Mouse (Mus musculus): ENCODE results near the gene Ccdc186. TPM values are rescaled to one million over a fixed set of nuclear protein-coding genes. Genes with fewer than 3 reads are reported as not detected.

Gene Ccdc186
- 10 to 100 TPM; 55.1 to 66.5 TPM for total RNA-seq (2021)
- long read RNA-seq, experiment 1, full-length matches to known transcripts, result 14 of 23 reads
- long read RNA-seq, experiment 1, partial matches to known transcripts, result 3 of 23 reads
- long read RNA-seq, experiment 1, other reads (novel, unspliced or antisense), result 6 of 23 reads
- long read RNA-seq, experiment 2, full-length matches to known transcripts, result 4 of 16 reads
- long read RNA-seq, experiment 2, partial matches to known transcripts, result 6 of 16 reads
- long read RNA-seq, experiment 2, other reads (novel, unspliced or antisense), result 6 of 16 reads

DNA sequence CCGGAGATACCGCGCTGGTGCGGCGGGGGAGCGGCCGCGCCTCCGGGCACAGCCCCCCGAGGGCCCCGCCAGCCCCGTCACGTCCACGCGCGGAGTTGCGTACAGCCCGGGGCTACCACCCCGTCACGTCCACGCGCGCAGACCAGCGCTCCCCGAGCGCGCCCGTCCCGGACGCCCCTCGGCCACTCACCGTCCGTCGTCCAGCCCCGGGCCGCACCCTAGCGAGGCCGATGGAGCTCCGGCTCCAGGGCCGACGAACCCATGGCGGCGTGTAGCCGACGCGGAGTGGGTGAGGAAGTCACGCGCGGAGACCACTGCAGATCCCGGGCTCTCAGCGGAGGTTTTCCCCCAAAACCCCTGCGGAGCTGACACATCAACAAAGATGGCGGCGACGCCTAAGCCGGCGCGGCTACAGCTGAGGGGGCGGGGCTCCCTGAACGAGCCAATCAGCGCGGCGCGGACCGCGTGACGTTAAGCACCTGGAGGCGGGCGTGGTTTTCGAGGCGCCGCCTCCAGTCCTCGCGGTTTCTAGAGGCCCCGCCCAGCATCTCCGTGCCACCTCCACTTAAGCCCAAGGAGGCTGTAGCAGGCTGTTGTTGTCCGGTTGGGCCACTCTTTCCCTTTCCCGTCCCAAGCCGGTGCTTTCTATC, at the start of gene Ccdc186:
Ccdc186 (minus strand) TSS at position 393 of the 650 bp plus-strand sequence.
- peak within 1 kb of the TSS; percentile 89 for H3K4me3 ChIP-seq
- no peak for TF ChIP-seq CTCF (IDR thresholded peaks at IDR 0.05)
- intact Hi-C loops (cut with DNase I), result loop anchor here (5.0 kb wide), 1 partner anchor 85 kb away; no protein-coding TSS in a partner anchor
- H3K27ac ChIP-seq, result peak within 1 kb of the TSS; percentile 95
- DNase-seq (ENCODE audit: extremely low spot score in 1 of 2, low spot score in 2 of 2), result peak; percentile 96 to 98

DNA sequence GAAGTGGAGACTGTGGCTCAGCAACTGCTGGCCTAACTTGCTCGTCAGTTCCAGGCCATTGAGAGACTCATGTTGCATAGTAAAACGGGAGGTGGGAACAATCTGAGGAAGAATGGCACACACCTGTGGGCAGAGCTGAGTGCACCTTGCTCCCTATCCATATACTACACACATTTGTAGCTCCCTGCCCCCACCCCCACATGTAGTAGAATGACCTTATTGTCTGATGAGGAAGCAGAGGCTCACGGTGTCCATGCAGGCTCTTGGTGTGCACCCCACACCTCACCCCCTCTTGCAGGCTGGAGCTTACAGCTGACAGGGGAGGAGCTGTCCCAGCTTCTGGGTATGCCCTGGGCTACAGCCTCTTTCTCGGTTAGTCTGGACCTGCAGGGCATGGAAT, 45.7 kb upstream of the Ccdc186 start:
- TF ChIP-seq CTCF (IDR thresholded peaks at IDR 0.05), result no peak
- no peak overlapping the region for H3K4me3 ChIP-seq
- no peak for DNase-seq (ENCODE audit: extremely low spot score in 1 of 2, low spot score in 2 of 2)
- no peak overlapping the region for H3K27ac ChIP-seq
- intact Hi-C loops (cut with DNase I), result no loop called here

DNA sequence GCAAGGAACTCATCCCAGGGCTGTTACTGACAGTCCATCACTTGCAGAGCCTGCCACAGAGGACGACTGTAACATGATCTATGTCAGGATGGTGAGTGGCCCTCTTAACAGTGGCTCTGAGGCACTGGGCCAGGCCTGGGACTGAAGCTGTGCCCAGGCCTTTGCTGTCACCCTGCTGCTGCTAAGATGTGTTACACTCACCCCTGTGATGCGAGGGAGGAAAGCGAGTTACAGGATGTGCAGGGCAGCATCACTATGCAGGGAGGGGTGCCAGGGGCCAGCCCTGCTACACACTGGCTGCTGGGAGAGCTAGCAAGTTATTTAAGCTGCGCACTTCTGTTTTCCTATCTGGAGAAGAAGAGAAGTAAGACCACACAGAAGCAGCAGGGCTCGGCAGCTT, 34.5 kb upstream of the Ccdc186 start:
- Histone ChIP-seq H3K27ac (no peak overlapping the region), H3K4me3 (no peak overlapping the region)
- DNase-seq (ENCODE audit: extremely low spot score in 1 of 2, low spot score in 2 of 2), result no peak
- TF ChIP-seq CTCF (IDR thresholded peaks at IDR 0.05), result no peak
- intact Hi-C loops (cut with DNase I), result no loop called here

DNA sequence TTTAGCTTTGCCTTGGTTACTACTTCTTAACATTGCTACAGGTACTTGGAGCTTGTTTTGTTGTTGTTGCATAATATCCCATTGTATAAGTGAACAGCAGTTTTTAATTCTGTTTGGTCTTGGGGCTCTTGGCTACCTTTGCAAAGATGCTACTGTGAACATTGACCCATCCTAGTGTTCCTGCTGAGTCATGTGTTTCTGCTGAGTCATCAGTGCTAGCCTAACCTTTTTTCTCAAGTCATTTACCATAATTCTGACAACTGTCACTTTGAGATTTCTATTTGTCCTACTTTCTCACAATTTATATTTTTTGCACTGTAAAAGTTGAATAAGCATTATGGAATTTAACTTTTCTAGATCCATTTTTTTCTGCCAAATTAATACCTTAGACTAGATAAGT, 30.6 kb upstream of the Ccdc186 start:
- intact Hi-C loops (cut with DNase I), result no loop called here
- TF ChIP-seq CTCF (IDR thresholded peaks at IDR 0.05), result no peak
- no peak overlapping the region for H3K4me3 ChIP-seq
- no peak overlapping the region for H3K27ac ChIP-seq
- DNase-seq (ENCODE audit: extremely low spot score in 1 of 2, low spot score in 2 of 2), result no peak

DNA sequence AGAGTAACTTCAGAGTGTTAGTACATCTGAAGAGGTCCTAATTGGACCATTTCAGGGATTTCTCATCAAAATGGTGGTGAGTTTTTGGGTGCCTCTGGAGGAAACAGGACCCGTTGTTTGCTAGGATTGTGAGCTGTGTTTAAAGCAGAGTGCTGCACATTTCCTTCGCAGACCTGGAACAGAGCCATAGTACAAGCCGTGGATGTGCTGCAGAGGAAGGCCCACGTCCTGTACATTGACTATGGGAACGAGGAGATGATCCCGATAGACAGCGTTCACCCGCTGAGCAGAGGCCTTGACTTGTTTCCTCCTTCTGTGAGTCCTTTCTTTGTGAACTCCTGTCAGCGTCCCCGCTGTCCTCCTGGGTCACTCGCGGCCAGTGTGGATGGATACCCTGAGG, 21.0 kb upstream of the Ccdc186 start:
- no peak for DNase-seq (ENCODE audit: extremely low spot score in 1 of 2, low spot score in 2 of 2)
- H3K4me3 ChIP-seq, result no peak overlapping the region
- no peak for TF ChIP-seq CTCF (IDR thresholded peaks at IDR 0.05)
- intact Hi-C loops (cut with DNase I), result no loop called here
- no peak overlapping the region for H3K27ac ChIP-seq

DNA sequence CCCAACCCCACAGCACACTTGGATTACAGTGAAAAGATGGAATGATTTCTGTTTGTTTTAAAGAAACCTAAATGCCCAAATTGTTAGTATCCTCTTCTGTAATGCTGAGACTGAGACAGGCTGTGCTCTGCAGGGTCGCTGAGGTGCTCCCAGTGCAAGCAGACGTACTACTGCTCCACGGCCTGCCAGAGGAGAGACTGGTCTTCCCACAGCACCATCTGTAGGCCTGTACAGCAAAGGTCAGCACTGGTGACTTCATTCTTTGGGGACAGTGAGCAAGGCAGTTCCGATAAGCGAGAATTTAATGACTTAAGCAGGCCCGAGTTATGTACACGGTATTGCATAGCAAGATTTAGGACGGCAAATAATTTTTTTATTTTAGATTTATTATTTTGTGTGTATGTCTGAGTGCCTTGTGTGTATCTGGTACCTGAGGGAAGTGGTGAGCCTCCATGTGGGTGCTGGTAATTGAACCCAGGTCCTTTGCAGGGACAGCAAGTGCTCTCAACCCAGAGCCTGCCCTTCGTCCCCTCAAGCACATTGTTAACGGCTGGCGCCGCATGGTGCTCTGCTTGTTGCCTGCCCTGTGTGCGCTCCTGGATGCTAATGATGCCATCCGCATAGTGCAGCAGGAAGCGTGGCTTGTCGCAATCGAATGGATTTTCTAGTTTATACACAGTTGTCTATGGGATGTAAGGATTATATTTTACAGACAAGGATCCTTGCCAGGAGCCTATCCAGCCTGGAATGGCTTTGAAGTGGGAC, 17.1 kb upstream of the Ccdc186 start:
- intact Hi-C loops (cut with DNase I), result no loop called here
- no peak overlapping the region for H3K4me3 ChIP-seq
- DNase-seq (ENCODE audit: extremely low spot score in 1 of 2, low spot score in 2 of 2), result no peak
- H3K27ac ChIP-seq, result no peak overlapping the region
- no peak; the same call in 1 of the 2 replicates for TF ChIP-seq CTCF (IDR thresholded peaks at IDR 0.05)

DNA sequence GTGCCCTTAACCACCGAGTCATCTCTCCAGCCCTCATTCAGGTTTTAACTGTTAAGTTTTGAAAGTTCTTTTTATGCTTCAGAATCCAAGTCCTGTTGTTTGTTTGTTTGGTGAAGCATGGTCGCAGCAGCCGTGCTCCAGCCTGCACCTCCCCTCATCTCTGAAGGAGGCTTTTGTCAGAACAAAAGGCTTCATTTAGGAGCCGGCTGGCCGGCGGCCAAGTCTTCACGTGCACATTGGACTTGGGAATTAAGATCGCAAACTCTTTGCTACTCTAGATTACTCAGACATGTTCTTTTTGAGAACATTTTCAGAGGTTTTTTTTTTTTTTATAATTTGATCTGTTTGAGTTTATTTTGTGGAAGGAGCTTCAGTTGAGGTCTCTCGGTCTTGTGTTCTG, 13.3 kb upstream of the Ccdc186 start:
- Histone ChIP-seq H3K27ac (no peak overlapping the region), H3K4me3 (no peak overlapping the region)
- TF ChIP-seq CTCF (IDR thresholded peaks at IDR 0.05), result no peak
- intact Hi-C loops (cut with DNase I), result no loop called here
- DNase-seq (ENCODE audit: extremely low spot score in 1 of 2, low spot score in 2 of 2), result no peak

DNA sequence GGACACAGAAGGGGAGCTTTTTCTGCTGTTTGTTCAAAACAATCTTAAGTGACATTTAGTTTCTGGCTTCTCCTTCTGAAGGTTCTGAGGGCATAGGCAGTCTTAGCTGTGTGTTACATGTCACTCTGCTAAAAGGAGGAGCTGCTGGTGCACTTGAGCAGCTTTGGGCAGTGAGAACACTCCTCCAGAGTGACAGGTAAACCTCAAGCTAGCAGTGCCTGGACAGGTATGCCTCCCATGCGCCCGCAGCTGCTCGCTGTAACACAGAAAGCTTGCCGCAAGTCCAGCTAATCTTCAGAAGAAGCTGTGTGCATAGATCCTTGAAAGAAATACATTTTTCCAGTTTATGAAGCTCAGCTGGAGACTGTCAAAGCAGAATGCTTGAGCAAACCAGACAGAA, 8.2 kb upstream of the Ccdc186 start:
- H3K4me3 ChIP-seq, result no peak overlapping the region
- intact Hi-C loops (cut with DNase I), result no loop called here
- no peak overlapping the region for H3K27ac ChIP-seq
- TF ChIP-seq CTCF (IDR thresholded peaks at IDR 0.05), result no peak
- DNase-seq (ENCODE audit: extremely low spot score in 1 of 2, low spot score in 2 of 2), result no peak

DNA sequence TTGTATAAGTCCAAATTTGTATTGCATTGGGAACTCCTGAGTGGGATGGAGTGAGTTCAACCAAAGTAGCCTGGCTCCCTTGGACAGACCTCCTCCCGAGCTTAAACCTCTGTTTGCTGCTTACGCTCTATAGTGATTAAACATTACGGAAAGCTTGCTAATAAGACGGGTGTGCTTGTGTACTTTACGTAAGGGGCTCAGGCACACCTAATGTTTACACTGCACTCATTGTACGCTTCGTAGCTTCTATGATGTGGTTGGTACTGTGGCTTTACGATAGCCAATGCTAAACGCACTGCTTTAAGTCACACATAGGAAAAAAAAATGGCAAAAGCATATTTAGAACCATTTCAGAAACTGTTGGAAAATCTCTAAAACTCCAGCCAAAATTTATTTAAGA, 7.3 kb upstream of the Ccdc186 start:
- Histone ChIP-seq H3K27ac (no peak overlapping the region), H3K4me3 (no peak overlapping the region)
- TF ChIP-seq CTCF (IDR thresholded peaks at IDR 0.05), result no peak
- intact Hi-C loops (cut with DNase I), result no loop called here
- no peak for DNase-seq (ENCODE audit: extremely low spot score in 1 of 2, low spot score in 2 of 2)

DNA sequence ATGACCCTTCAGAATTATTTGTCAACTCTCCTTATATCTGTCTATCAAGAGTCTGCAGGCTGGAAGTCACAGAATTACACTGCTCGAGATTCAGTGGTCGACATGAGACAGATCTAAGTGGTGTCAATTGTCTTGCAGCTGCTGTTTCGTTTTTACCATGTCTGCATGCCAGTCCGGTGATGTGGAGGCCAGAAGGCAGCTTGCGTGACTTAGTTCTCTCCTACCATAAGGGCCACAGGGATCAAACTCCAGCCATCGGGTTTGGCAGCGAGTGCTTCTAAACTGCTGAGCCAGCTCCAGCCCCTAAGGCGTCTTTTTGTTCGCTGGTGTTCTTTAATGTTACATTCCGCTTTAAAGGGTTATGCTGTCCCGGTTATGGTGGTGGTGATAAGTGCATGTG, 6.3 kb upstream of the Ccdc186 start:
- DNase-seq (ENCODE audit: extremely low spot score in 1 of 2, low spot score in 2 of 2), result no peak
- Histone ChIP-seq H3K27ac (no peak overlapping the region), H3K4me3 (no peak overlapping the region)
- TF ChIP-seq CTCF (IDR thresholded peaks at IDR 0.05), result no peak
- intact Hi-C loops (cut with DNase I), result no loop called here

DNA sequence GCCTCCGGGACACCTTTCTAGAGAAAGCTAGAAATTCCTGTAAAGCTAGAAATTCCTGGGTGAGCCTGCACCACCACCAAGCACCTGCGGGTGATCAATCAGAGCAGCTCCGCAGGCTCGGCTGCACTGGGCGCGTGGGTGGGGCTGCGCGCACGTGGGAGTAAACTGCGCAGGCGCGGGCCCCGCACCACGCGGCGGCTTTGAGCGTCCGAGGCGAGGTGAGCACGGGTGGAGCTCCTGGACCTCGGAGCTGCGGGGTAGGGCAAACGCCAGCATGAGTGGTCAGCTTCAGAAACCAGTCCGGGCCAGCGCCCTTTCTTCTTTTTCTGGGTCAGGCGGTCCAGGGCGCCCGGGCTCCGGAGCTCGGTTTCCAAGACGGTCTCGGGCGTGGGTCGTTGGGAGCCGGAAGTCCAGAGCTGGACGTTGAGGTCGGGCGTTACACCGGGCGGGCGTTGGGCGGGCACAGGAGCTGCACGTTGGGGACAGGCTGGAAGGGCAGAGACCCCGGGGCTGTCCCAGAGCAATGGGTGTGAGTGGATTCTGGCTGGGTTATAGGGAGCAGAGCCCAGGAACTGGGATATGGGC, 4.1 kb upstream of the Ccdc186 start, which contains the start of gene Tdrd1:
Tdrd1 (plus strand) TSS at position 163 of the 585 bp plus-strand sequence.
- intact Hi-C loops (cut with DNase I), result no loop called here
- H3K4me3 ChIP-seq, result no peak within 1 kb of the TSS
- no peak for DNase-seq (ENCODE audit: extremely low spot score in 1 of 2, low spot score in 2 of 2)
- H3K27ac ChIP-seq, result no peak within 1 kb of the TSS
- no peak; the same call in 1 of the 2 replicates for TF ChIP-seq CTCF (IDR thresholded peaks at IDR 0.05)

DNA sequence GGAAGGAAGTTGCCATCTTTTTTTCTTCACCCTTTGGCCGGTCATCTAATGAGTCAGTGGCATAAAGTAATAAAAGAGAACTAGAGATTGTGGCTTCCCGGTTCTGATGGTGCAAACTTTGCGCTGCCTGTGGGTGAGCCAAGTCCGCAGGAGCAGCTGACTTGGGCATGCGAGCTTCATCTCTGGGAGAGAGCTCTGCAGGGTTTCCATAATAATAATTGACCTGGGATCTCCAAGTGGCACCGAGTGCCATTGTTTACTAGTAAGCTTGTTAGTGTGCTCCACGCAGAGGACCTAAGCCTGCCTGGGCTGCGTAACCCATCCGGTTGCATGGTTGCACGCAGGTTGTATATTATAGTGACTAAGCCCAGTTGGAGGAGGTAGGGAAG, 452 bp upstream of the Ccdc186 start:
- intact Hi-C loops (cut with DNase I), result loop anchor here (5.0 kb wide), 1 partner anchor 85 kb away; no protein-coding TSS in a partner anchor
- no peak for DNase-seq (ENCODE audit: extremely low spot score in 1 of 2, low spot score in 2 of 2)
- no peak overlapping the region; the same call in 1 of the 2 replicates for H3K27ac ChIP-seq

More for the DNA sequence above, 452 bp upstream of the Ccdc186 start:
- peak overlapping the region; percentile 89 for H3K4me3 ChIP-seq
- TF ChIP-seq CTCF (IDR thresholded peaks at IDR 0.05), result no peak
